Mouse (Mus musculus) spleen, adult 18-20 months (tissue): ENCODE measurements around the gene Rnf5.
A peak's percentile ranks its signal among the peaks of the same experiment; 100 is the strongest.

Source experiments
- DNase-seq, 2 experiments: peaks; one replicate each; pipeline ENCODE4 v3.0.0; 2022; ENCODE audit warnings: mixed read lengths in 2 of 2

Rnf5 gene

GRCm38 (mm10) chr17:34604511-34605237 lies 1.2 kb upstream of the Rnf5 start:
- no peak for DNase-seq

- peak; percentile 91 to 97 for DNase-seq
These were observed 595 bp upstream of the Rnf5 start, which contains the start of gene Agpat1 for GRCm38 (mm10) chr17:34604061-34604508. Gene Agpat1, plus strand, starts transcription at chr17:34604262.

DNA sequence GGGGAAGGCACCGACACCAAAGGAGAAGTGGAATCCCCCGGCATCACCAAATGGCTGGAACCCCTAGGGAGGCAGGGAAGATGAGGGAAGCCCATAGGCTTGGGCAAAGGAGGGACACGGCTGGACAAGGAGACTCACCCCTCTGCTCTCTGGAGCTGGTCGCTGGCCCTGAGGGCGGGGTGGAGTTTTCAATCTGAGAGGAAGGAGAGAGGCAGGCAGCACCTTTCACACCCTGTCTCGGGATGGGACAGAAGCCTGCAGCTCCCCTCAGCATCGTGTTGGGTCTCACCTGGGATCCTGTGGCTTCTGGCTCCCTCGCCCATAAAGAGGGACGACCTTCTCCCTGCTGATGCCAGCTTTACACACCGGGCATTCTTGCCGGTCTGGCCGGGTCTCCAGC lies 1.7 kb downstream of the Rnf5 start:
- DNase-seq, result no peak

DNA sequence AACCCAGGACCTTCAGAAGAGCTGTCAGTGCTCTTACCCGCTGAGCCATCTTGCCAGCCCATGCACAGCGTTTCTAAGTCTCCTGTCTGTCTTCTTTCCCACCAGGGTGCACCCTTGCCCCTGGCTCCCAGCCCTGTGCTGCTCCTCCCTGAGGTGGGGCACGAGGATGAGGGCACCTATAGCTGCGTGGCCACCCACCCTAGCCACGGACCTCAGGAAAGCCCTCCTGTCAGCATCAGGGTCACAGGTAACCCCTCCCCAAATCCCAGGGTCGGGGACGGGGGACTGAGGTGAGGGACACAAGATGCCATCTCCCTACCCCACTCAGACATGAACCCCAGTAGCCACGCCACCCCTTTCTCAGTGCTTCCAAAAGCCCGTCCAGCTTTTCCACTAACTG lies 3.6 kb downstream of the Rnf5 start:
- no peak for DNase-seq

- DNase-seq, result no peak
These were observed 5.9 kb downstream of the Rnf5 start, which contains the start of gene Ager for GRCm38 (mm10) chr17:34597566-34598095. Gene Ager, plus strand, starts transcription at chr17:34597862.

- DNase-seq, result no peak
These were observed 7.4 kb downstream of the Rnf5 start for GRCm38 (mm10) chr17:34596098-34596497.

DNA sequence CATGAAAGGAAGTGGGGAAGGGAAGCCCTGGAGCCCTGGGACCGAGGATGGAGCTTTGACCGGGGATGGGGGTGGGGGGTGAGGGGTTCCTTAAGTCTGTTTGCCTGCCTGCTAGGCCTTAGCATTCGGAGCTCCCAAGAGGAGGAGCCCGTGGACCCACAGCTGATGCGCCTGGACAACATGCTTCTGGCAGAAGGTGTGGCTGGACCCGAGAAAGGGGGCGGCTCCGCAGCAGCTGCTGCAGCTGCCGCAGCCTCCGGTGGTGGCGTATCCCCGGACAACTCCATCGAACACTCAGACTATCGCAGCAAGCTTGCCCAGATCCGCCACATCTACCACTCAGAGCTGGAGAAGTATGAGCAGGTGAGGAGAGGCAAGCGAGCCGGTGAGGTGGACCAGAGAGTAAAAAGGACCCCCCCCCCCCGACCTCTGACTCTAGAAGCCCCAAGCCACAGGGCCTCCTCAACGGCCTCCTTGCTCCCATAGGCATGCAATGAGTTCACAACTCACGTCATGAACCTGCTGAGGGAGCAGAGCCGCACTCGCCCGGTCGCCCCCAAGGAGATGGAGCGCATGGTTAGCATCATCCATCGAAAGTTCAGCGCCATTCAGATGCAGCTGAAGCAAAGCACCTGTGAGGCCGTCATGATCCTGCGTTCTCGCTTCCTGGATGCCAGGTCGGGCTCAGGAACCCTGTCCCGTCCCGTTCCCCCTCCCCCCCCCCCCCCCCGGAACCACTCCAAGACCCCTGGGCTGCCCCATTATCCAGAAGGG lies 9.6 kb downstream of the Rnf5 start:
- DNase-seq, result no peak

DNA sequence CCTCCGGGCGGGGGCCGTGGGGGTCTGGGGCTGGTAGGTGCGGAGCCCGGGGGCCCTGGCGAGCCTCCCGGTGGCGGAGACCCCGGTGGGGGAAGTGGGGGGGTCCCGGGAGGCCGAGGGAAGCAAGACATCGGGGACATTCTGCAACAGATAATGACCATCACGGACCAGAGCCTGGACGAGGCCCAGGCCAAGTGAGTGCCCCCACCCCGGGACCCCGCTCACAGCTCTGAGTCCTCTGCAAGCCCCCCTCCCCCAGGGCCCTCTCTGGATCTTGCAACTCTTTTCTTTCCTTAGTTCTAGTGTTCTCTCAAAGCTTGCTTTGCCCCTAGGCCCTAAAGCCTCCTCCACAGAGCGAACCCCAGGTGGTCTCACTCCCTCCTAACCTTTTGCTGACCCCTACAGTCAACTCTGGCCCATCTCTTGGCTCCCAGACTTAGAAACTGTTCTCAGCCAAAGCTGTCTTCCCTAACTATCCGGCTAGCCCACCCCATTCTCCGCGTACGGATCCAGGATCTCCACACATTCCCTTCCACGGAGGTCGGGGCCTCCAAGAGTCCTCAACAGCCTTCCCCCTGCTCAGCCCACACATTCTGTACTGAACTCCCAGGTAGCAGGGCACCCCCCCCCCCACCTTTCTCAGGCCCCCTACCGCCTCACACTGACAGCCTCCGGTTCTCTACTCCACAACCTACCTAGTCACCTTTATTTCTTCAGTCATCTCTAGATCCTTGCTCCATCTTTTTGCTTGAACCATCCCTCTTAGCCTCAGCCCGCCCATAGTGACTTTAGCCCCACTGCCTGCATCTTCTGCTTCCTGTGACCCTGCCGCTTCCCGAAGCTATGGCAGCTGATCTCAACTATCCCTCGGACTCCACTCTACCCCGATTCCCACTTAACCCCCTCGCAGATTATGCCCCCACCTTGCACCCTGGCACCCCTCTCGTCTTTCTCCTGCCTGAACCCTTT lies 10.6 kb downstream of the Rnf5 start:
- no peak for DNase-seq

GRCm38 (mm10) chr17:34591994-34592375 lies 11.5 kb downstream of the Rnf5 start:
- peak; percentile 83 to 91 for DNase-seq

- DNase-seq, result peak in 1 of 2 experiments; percentile 41
These were observed 12.2 kb downstream of the Rnf5 start, which contains the start of gene Pbx2 for GRCm38 (mm10) chr17:34591029-34591993. Gene Pbx2, plus strand, starts transcription at chr17:34591266.

- DNase-seq, result peak in 1 of 2 experiments; percentile 36
These were observed 13.1 kb downstream of the Rnf5 start for GRCm38 (mm10) chr17:34590154-34590987.

DNA sequence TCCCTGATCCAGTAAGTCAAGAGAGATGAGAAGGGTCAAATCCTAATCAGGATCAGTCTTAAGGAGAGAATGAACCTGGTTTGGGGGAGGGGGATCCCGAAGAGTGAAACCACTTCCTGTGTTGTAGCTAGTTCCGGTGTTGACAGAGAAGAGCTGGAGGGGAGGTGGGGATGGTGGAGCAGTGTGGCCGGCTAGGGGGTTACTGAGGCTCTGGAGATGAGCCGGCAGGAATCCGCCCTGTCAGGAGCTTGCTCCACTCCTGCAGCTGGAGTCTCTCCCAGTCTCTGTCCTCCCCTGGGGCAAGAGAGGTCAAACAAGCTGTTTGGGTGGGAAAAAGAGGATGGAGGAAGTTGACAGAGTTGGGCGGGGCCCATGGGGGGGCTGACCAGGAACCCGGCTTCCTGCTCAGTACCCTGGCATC lies 13.8 kb downstream of the Rnf5 start, which contains the start of gene Gpsm3:
Gene Gpsm3 (plus strand): TSS at position 126 of the 421 bp plus-strand sequence.
- DNase-seq, result peak; percentile 63 to 76

- no peak for DNase-seq
These were observed 14.3 kb downstream of the Rnf5 start for GRCm38 (mm10) chr17:34589206-34589605.

DNA sequence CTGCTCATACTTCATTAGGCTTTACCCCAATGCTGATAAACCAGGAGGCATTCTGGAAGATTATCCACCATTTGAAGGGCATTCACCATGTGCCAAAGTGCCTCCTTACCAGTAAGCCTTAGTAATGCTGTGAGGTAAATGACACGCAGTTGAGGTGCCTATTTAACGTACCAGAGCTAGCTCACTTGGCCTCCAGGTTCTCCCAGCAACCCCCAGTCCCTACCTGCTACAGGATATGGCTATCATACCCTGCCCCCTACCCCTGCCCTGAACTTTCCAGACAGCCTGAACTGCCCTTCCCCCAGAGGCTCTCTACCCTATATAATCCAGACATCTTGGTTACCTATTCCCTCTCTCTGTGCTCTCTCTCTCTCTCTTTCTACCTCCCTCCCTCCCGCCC lies 14.7 kb downstream of the Rnf5 start:
- no peak for DNase-seq

GRCm38 (mm10) chr17:34587814-34588213 lies 15.7 kb downstream of the Rnf5 start:
- no peak for DNase-seq

GRCm38 (mm10) chr17:34587423-34587811 lies 16.1 kb downstream of the Rnf5 start:
- peak; percentile 96 to 99 for DNase-seq

- DNase-seq, result peak; percentile 61 to 92
These were observed 16.6 kb downstream of the Rnf5 start for GRCm38 (mm10) chr17:34586796-34587422.

- DNase-seq, result peak in 1 of 2 experiments; percentile 5
These were observed 17.4 kb downstream of the Rnf5 start for GRCm38 (mm10) chr17:34585877-34586771.
